Mouse (Mus musculus) NIH3T3 (cell line): Measurements from ENCODE around the gene Ntf3.

ENCODE experiments used
- DNase-seq: peaks from one replicate; pipeline ENCODE4 v3.0.0-alpha.2; 2012; ENCODE audit warnings: low read depth

Gene Ntf3

GRCm38 (mm10) chr6:126106051-126106797 lies 60.5 kb downstream of the Ntf3 start:
- DNase-seq = peak; percentile 85

- DNase-seq = peak; percentile 62
Measured at GRCm38 (mm10) chr6:126105083-126105740, 61.5 kb downstream of the Ntf3 start.

GRCm38 (mm10) chr6:126102571-126102970 lies 64.1 kb downstream of the Ntf3 start:
- DNase-seq = no peak

GRCm38 (mm10) chr6:126102007-126102406 lies 64.7 kb downstream of the Ntf3 start:
- DNase-seq = no peak

- peak; percentile 58 for DNase-seq
Measured at GRCm38 (mm10) chr6:126100579-126100978, 66.1 kb downstream of the Ntf3 start.

GRCm38 (mm10) chr6:126097471-126097870 lies 69.2 kb downstream of the Ntf3 start:
- DNase-seq = peak; percentile 50

- peak; percentile 26 for DNase-seq
Measured at GRCm38 (mm10) chr6:126096085-126096484, 70.6 kb downstream of the Ntf3 start.

- no peak for DNase-seq
Measured at GRCm38 (mm10) chr6:126095041-126095440, 71.7 kb downstream of the Ntf3 start.

- DNase-seq = no peak
Measured at GRCm38 (mm10) chr6:126092026-126092425, 74.7 kb downstream of the Ntf3 start.

GRCm38 (mm10) chr6:126090063-126090462 lies 76.6 kb downstream of the Ntf3 start:
- peak; percentile 34 for DNase-seq

- DNase-seq = no peak
Measured at GRCm38 (mm10) chr6:126088489-126089265, 78.0 kb downstream of the Ntf3 start.

- no peak for DNase-seq
Measured at GRCm38 (mm10) chr6:126086321-126086950, 80.3 kb downstream of the Ntf3 start.

- DNase-seq = no peak
Measured at GRCm38 (mm10) chr6:126080531-126080930, 86.2 kb downstream of the Ntf3 start.

GRCm38 (mm10) chr6:126057706-126058105 lies 109.0 kb downstream of the Ntf3 start:
- no peak for DNase-seq

GRCm38 (mm10) chr6:126053136-126053535 lies 113.6 kb downstream of the Ntf3 start:
- DNase-seq = no peak
